Mouse (Mus musculus): Measurements from ENCODE around the gene Mal.

- TF ChIP-seq EP300 (IDR thresholded peaks at IDR 0.05) (no peak), CTCF (IDR thresholded peaks at IDR 0.05) (no peak)
Observed at GRCm38 (mm10) chr2:127646875-127647274, 9.6 kb downstream of the Mal start.

Measured in lung, postnatal 0 days (tissue).